9 mouse cellular contexts compared by ENCODE assay signal in the genomic region with DNA sequence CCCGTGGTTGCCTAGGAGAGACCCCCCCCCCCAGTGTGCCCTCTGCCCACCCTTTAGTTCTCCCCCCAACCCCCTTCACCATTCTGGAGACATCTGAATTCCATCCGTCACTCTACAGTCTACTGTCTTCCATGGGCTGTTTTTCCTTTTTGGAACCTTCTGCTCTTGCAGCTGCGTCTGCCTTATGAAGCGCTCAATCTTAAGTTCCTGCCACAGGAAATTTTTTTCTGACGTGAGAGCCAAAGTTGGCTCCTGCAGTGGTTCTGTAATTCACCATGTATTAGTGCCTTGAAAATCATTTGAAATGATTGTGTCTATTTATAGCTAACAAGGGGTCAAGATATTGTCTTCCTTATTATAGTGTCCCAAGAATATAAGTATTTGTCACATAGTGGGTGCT. TPM values are rescaled to one million over a fixed set of nuclear protein-coding genes. Genes with fewer than 3 reads are reported as not detected.
A peak's percentile ranks its signal among the peaks of the same experiment; 100 is the strongest.
DNase-seq lines count a peak whose midpoint lies in the region; ATAC-seq and TF ChIP-seq lines count a peak whose summit lies in the region.
"Had no signal": no experiment of that assay in that cellular context is flagged by ENCODE, and none has a peak within 500 bp of the region (broad histone marks: within the 10 kb centered on the region; RNA-seq: fewer than 3 reads in every experiment).

No protein-coding gene starts in this region.

- no peaks in the 10 kb centered on the region for H3K9me3 ChIP-seq in G1E (replicated peaks)
- no peaks in the 10 kb centered on the region for H3K9me3 ChIP-seq in hindbrain, embryonic 11.5 days (ENCODE audit: control insufficient read depth, low read length)

- H3K4me3 ChIP-seq in G1E (ENCODE audit: low read depth, low read length) = peak overlapping the region; percentile 79
- peak overlapping the region; percentile 53 for H3K4me3 ChIP-seq in hindbrain, embryonic 11.5 days (ENCODE audit: low read depth, low read length)

- peak overlapping the region; percentile 75; the same call in 1 of the 2 replicates for H3K9ac ChIP-seq in hindbrain, embryonic 11.5 days (ENCODE audit: low read depth, low read length)

- peak; percentile 93 for DNase-seq in heart, adult 11 months
- no peak for DNase-seq in heart, postnatal 25 days (ENCODE audit: low spot score)
- DNase-seq in G1E (ENCODE audit: low spot score) = no peak
- DNase-seq in hindbrain, embryonic 11.5 days (ENCODE audit: low spot score) = no peak
- peak; percentile 41 for DNase-seq in lung, postnatal 10 days
- no peak for DNase-seq in thymus, postnatal 10 days (ENCODE audit: low spot score in 2 of 2)
- DNase-seq in spleen, adult 12 weeks (ENCODE audit: low spot score) = no peak

- peaks cover 43% of the 10 kb centered on the region for H3K4me1 ChIP-seq in G1E (ENCODE audit: insufficient read depth, low read depth, low read length)
- H3K4me1 ChIP-seq in hindbrain, embryonic 11.5 days (replicated peaks; ENCODE audit: control insufficient read depth, insufficient read depth, low read length) = peaks cover 7% of the 10 kb centered on the region

- ATAC-seq in G1E (ENCODE audit: extremely low read depth, insufficient number of reproducible peaks, low FRiP score, poor library complexity, severe bottlenecking) = no peak
- no peak for ATAC-seq in hindbrain, embryonic 11.5 days (ENCODE audit: low FRiP score)
- ATAC-seq in CD4-positive, CD25-positive, alpha-beta regulatory T cell, adult 4 months = no peak

- peak overlapping the region; percentile 84 for H3K4me2 ChIP-seq in hindbrain, embryonic 11.5 days (replicated peaks; ENCODE audit: low read depth, low read length)

- H3K27me3 ChIP-seq in G1E (ENCODE audit: insufficient read depth, low read length) = peaks cover 23% of the 10 kb centered on the region
- H3K27me3 ChIP-seq in hindbrain, embryonic 11.5 days (ENCODE audit: control insufficient read depth, insufficient read depth, low read length) = no peaks in the 10 kb centered on the region

- H3K36me3 ChIP-seq in G1E (replicated peaks) = peaks cover 39% of the 10 kb centered on the region
- H3K36me3 ChIP-seq in hindbrain, embryonic 11.5 days (ENCODE audit: control insufficient read depth, insufficient read depth, low read length) = peaks cover 3% of the 10 kb centered on the region; the same call in 1 of the 2 replicates

- 81% methylated on average over 5 of the region's 5 CpGs for WGBS in hindbrain, embryonic 11.5 days

- H3K27ac ChIP-seq in hindbrain, embryonic 11.5 days (ENCODE audit: low read depth, low read length) = no peak overlapping the region

- TF ChIP-seq CTCF in G1E (IDR thresholded peaks at IDR 0.05; ENCODE audit: low read depth, low read length) = no peak

- intact Hi-C loops in heart, postnatal 25 days (cut with DNase I) = no loop called here

RNA-seq across cellular contexts. Expression of a gene that starts 6.3 kb away (rescaled TPM):
- total RNA-seq in heart, postnatal 25 days (2021) = 10 to 100 TPM; 55.0 to 69.3 TPM
- 1.1 and 3.0 TPM in 2 replicates for total RNA-seq in G1E (2014; fragmentation: Nextera tagmentation)
- 6.6 and 7.3 TPM in 2 replicates for total RNA-seq in G1E (2017)
- 4.3 TPM in 2 replicates for polyA plus RNA-seq in G1E (2012)
- 22.7 and 30.1 TPM in 2 replicates for polyA plus RNA-seq in hindbrain, embryonic 11.5 days (2014; fragmentation: Nextera tagmentation; extraction: Ambion mirVana)
- polyA plus RNA-seq in CD4-positive, CD25-positive, alpha-beta regulatory T cell, adult 4 months (2017; shearing (Covaris generic)) = 1 to 10 TPM; 6.3 to 8.9 TPM

RNA-seq across cellular contexts. Expression of a gene that starts 7.8 kb away (rescaled TPM):
- total RNA-seq in heart, postnatal 25 days (2021) = 100 to 1,000 TPM; 707 to 763 TPM
- total RNA-seq in G1E (2014; fragmentation: Nextera tagmentation) = 381 and 417 TPM in 2 replicates
- total RNA-seq in G1E (2017) = 3,098 and 4,163 TPM in 2 replicates
- 4,132 and 6,951 TPM in 2 replicates for polyA plus RNA-seq in G1E (2012)
- 706 and 742 TPM in 2 replicates for polyA plus RNA-seq in hindbrain, embryonic 11.5 days (2014; fragmentation: Nextera tagmentation; extraction: Ambion mirVana)
- polyA plus RNA-seq in CD4-positive, CD25-positive, alpha-beta regulatory T cell, adult 4 months (2017; shearing (Covaris generic)) = 1,000 to 10,000 TPM; 1,453 to 2,471 TPM

RNA-seq across cellular contexts. Expression of a gene that starts 7.8 kb away (rescaled TPM):
- 100 to 1,000 TPM; 599 to 648 TPM for total RNA-seq in heart, postnatal 25 days (2021)
- total RNA-seq in G1E (2014; fragmentation: Nextera tagmentation) (131 and 137 TPM in 2 replicates), G1E (2017) (253 and 307 TPM in 2 replicates)
- 636 and 723 TPM in 2 replicates for polyA plus RNA-seq in G1E (2012)
- 445 and 467 TPM in 2 replicates for polyA plus RNA-seq in hindbrain, embryonic 11.5 days (2014; fragmentation: Nextera tagmentation; extraction: Ambion mirVana)
- 100 to 1,000 TPM; 377 to 404 TPM for polyA plus RNA-seq in CD4-positive, CD25-positive, alpha-beta regulatory T cell, adult 4 months (2017; shearing (Covaris generic))

RNA-seq across cellular contexts. Expression of a gene that starts 26.3 kb away (rescaled TPM):
- total RNA-seq in heart, postnatal 25 days (2021) = 10 to 100 TPM; 30.6 to 31.9 TPM
- total RNA-seq in G1E (2014; fragmentation: Nextera tagmentation) (2.3 and 4.5 TPM in 2 replicates), G1E (2017) (5.7 and 6.0 TPM in 2 replicates)
- 8.1 and 12.7 TPM in 2 replicates for polyA plus RNA-seq in G1E (2012)
- 73.7 and 76.1 TPM in 2 replicates for polyA plus RNA-seq in hindbrain, embryonic 11.5 days (2014; fragmentation: Nextera tagmentation; extraction: Ambion mirVana)
- 10 to 100 TPM; 11.0 to 11.9 TPM for polyA plus RNA-seq in CD4-positive, CD25-positive, alpha-beta regulatory T cell, adult 4 months (2017; shearing (Covaris generic))

RNA-seq across cellular contexts. Expression of a gene that starts 35.0 kb away (rescaled TPM):
- total RNA-seq in heart, postnatal 25 days (2021) = 10 to 100 TPM in 1 of 2 experiments, 1 to 10 TPM in 1; 8.4 to 21.7 TPM
- not detected in 2 replicates for total RNA-seq in G1E (2014; fragmentation: Nextera tagmentation)
- 0.06 and 0.11 TPM in 2 replicates for total RNA-seq in G1E (2017)
- not detected in 2 replicates for polyA plus RNA-seq in G1E (2012)
- polyA plus RNA-seq in hindbrain, embryonic 11.5 days (2014; fragmentation: Nextera tagmentation; extraction: Ambion mirVana) = 22.0 and 22.5 TPM in 2 replicates
- polyA plus RNA-seq in CD4-positive, CD25-positive, alpha-beta regulatory T cell, adult 4 months (2017; shearing (Covaris generic)) = 1 to 10 TPM; 4.4 to 6.1 TPM
- total RNA-seq: neutrophil, adult 5-6 weeks had no signal

Comparison
In these comparisons a context has a peak if more than half of its experiments do, and no peak if none do; other contexts are left out.
1. DNase-seq: peak in heart, adult 11 months (single experiment) and lung, postnatal 10 days (single experiment); none in heart, postnatal 25 days (single experiment), G1E (single experiment), hindbrain, embryonic 11.5 days (single experiment), thymus, postnatal 10 days (0 of 2) and spleen, adult 12 weeks (single experiment).